ENCODE assay signal across 10 mouse cellular contexts in the genomic region with DNA sequence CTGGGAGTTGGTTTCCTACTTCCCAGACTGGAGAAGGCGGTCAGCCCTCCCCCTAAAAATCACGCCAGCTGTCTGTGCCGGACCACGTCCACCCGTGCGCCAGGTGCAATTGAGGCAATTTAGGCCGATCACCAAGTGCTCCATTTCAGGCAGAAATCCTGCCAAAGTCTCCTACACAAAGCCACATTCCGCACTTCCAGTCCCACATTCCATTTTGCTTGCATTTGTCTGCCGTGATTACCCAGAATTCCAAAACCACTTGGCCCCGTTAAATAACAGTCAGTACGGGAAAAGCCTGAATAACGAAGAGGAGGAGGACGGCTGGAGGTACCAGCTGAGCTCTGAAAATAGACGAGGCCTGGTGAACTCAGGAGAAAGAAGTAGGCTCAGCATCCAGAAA.
DNase-seq lines count a peak whose midpoint lies in the region.
"Had no signal": no experiment of that assay in that cellular context is flagged by ENCODE, and none has a peak within 500 bp of the region (broad histone marks: within the 10 kb centered on the region; RNA-seq: fewer than 3 reads in every experiment).

No protein-coding gene starts in this region.

- DNase-seq in cerebellum, postnatal 10 days: peak; percentile 41 to 51
- no peak for DNase-seq in cerebellum, postnatal 25 days
- peak; percentile 62 for DNase-seq in right cerebral cortex, adult 18-20 months
- no peak for DNase-seq in right cerebral cortex, postnatal 4 days
- peak; percentile 7 to 65 for DNase-seq in left cerebral cortex, adult 9 months (ENCODE audit: low spot score in 2 of 2)
- no peak for DNase-seq in lung, postnatal 10 days
- DNase-seq in gastrocnemius, postnatal 4 days (ENCODE audit: low spot score in 2 of 2): no peak
- no peak for DNase-seq in lung, postnatal 4 days
- DNase-seq: kidney, adult 8-10 months; lung, adult 2 months had no signal

Comparison
In these comparisons a context has a peak if more than half of its experiments do, and no peak if none do; other contexts are left out.
1. DNase-seq: peak in cerebellum, postnatal 10 days (2 of 2), right cerebral cortex, adult 18-20 months (single experiment) and left cerebral cortex, adult 9 months (2 of 2); none in cerebellum, postnatal 25 days (0 of 2), right cerebral cortex, postnatal 4 days (single experiment), lung, postnatal 10 days (single experiment), gastrocnemius, postnatal 4 days (0 of 2) and lung, postnatal 4 days (0 of 2).